ENCODE assay signal across 9 mouse cellular contexts in genomic region chr16:31598409-31598988, GRCm38 (mm10).
DNase-seq lines count a peak whose midpoint lies in the region; ATAC-seq and TF ChIP-seq lines count a peak whose summit lies in the region.
"Had no signal": no experiment of that assay in that cellular context is flagged by ENCODE, and none has a peak within 500 bp of the region (broad histone marks: within the 10 kb centered on the region; RNA-seq: fewer than 3 reads in every experiment).

No protein-coding gene starts in this region.

- WGBS in midbrain, embryonic 11.5 days, result 84% methylated on average over 9 of the region's 9 CpGs
- WGBS in midbrain, postnatal 0 days, result 88% methylated on average over 9 of the region's 9 CpGs
- WGBS in liver, embryonic 16.5 days (ENCODE audit: insufficient replicate concordance), result 39% methylated on average over 9 of the region's 9 CpGs

- no peaks in the 10 kb centered on the region for H3K9me3 ChIP-seq in midbrain, embryonic 11.5 days (ENCODE audit: control insufficient read depth, low read length)
- no peaks in the 10 kb centered on the region for H3K9me3 ChIP-seq in midbrain, postnatal 0 days (ENCODE audit: low read length)
- H3K9me3 ChIP-seq in liver, embryonic 16.5 days (replicated peaks; ENCODE audit: control insufficient read depth, low read length), result no peaks in the 10 kb centered on the region
- H3K9me3 ChIP-seq: limb, embryonic 13.5 days had no signal

- no peaks in the 10 kb centered on the region for H3K27me3 ChIP-seq in midbrain, embryonic 11.5 days (ENCODE audit: control insufficient read depth, insufficient read depth, low read length)
- no peaks in the 10 kb centered on the region for H3K27me3 ChIP-seq in midbrain, postnatal 0 days (ENCODE audit: insufficient read depth, low read length)
- no peaks in the 10 kb centered on the region for H3K27me3 ChIP-seq in liver, embryonic 16.5 days (ENCODE audit: control insufficient read depth, insufficient read depth, low read depth, low read length)
- H3K27me3 ChIP-seq: limb, embryonic 13.5 days had no signal

- no peak overlapping the region for H3K4me2 ChIP-seq in midbrain, embryonic 11.5 days
- no peak overlapping the region for H3K4me2 ChIP-seq in midbrain, postnatal 0 days (ENCODE audit: low read depth, low read length, poor library complexity, severe bottlenecking)
- H3K4me2 ChIP-seq in liver, embryonic 16.5 days (ENCODE audit: low read depth, low read length), result peak overlapping the region; percentile 53
- H3K4me2 ChIP-seq: limb, embryonic 13.5 days had no signal

- H3K36me3 ChIP-seq in midbrain, embryonic 11.5 days (ENCODE audit: control insufficient read depth, insufficient read depth, low read length), result no peaks in the 10 kb centered on the region
- no peaks in the 10 kb centered on the region for H3K36me3 ChIP-seq in midbrain, postnatal 0 days (ENCODE audit: insufficient read depth, low read length)
- H3K36me3 ChIP-seq in liver, embryonic 16.5 days (ENCODE audit: control insufficient read depth, insufficient read depth), result no peaks in the 10 kb centered on the region
- H3K36me3 ChIP-seq: limb, embryonic 13.5 days had no signal

- no peak for TF ChIP-seq CTCF in midbrain, postnatal 0 days (IDR thresholded peaks at IDR 0.05)

- no peak overlapping the region for H3K27ac ChIP-seq in midbrain, embryonic 11.5 days (ENCODE audit: low read depth, low read length)
- no peak overlapping the region for H3K27ac ChIP-seq in midbrain, postnatal 0 days (ENCODE audit: low read depth, low read length)
- peak overlapping the region; percentile 86 for H3K27ac ChIP-seq in liver, embryonic 16.5 days (ENCODE audit: low read length)
- H3K27ac ChIP-seq: limb, embryonic 13.5 days had no signal

- ATAC-seq in midbrain, embryonic 11.5 days (ENCODE audit: low FRiP score), result no peak
- no peak for ATAC-seq in midbrain, postnatal 0 days (ENCODE audit: low FRiP score)
- ATAC-seq in liver, embryonic 16.5 days (ENCODE audit: low read depth), result peak; percentile 99

- peak; percentile 65 for DNase-seq in midbrain, embryonic 11.5 days (ENCODE audit: low spot score, missing footprints)
- no peak for DNase-seq in midbrain, postnatal 0 days (ENCODE audit: low spot score)
- DNase-seq in cerebellum, adult 18-20 months, result peak; percentile 53 to 67
- peak; percentile 50 for DNase-seq in gastrocnemius, postnatal 10 days
- DNase-seq in ovary, adult 18-20 months (ENCODE audit: low spot score), result no peak
- no peak for DNase-seq in T-cell, adult 2 months (ENCODE audit: low spot score)
- no peak for DNase-seq in frontal cortex, postnatal 10 days (ENCODE audit: low spot score in 2 of 2)

- no peak overlapping the region for H3K9ac ChIP-seq in midbrain, embryonic 11.5 days (ENCODE audit: low read length)
- H3K9ac ChIP-seq in midbrain, postnatal 0 days (replicated peaks; ENCODE audit: low read length, poor library complexity, severe bottlenecking), result no peak overlapping the region
- H3K9ac ChIP-seq in liver, embryonic 16.5 days (ENCODE audit: low read depth, low read length), result peak overlapping the region; percentile 43
- H3K9ac ChIP-seq: limb, embryonic 13.5 days had no signal

- H3K4me1 ChIP-seq in midbrain, embryonic 11.5 days (ENCODE audit: control insufficient read depth, insufficient read depth, low read length), result no peaks in the 10 kb centered on the region; the same call in 1 of the 2 replicates
- H3K4me1 ChIP-seq in midbrain, postnatal 0 days (ENCODE audit: insufficient read depth, low read length), result no peaks in the 10 kb centered on the region
- H3K4me1 ChIP-seq in liver, embryonic 16.5 days (ENCODE audit: control insufficient read depth, low read depth, low read length), result peaks cover 46% of the 10 kb centered on the region

- no peak overlapping the region for H3K4me3 ChIP-seq in midbrain, embryonic 11.5 days (ENCODE audit: low read depth, low read length)
- H3K4me3 ChIP-seq in midbrain, postnatal 0 days (ENCODE audit: low read depth, low read length), result no peak overlapping the region
- no peak overlapping the region for H3K4me3 ChIP-seq in liver, embryonic 16.5 days (ENCODE audit: low read depth, low read length)
- H3K4me3 ChIP-seq: limb, embryonic 13.5 days had no signal

Comparison
In these comparisons a context has a peak if more than half of its experiments do, and no peak if none do; other contexts are left out.
1. DNase-seq: peak in midbrain, embryonic 11.5 days (single experiment), cerebellum, adult 18-20 months (2 of 2) and gastrocnemius, postnatal 10 days (single experiment); none in midbrain, postnatal 0 days (single experiment), ovary, adult 18-20 months (single experiment), T-cell, adult 2 months (single experiment) and frontal cortex, postnatal 10 days (0 of 2).